Mouse (Mus musculus): ENCODE results near the gene Grk6. TPM values are rescaled to one million over a fixed set of nuclear protein-coding genes. Genes with fewer than 3 reads are reported as not detected.

Gene Grk6
- polyA plus RNA-seq, 1 experiment from 2014 or later, result 59.6 TPM

DNA sequence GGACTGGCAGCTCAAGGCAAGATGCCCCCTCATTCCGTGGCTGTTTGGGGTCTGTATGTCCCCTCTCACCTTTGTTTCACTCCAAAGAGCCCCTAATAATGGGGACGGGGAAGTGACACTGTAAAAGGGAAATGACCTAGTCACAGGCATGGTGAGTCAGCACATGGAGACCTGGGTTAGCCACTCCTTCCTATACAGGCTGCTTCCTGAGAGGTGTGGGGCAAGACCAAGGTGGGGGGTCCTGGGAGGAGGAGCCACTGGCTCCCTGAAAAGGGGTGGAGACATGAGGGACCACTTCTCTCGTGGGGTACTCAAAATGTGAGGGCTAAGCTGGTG lies 65.4 kb downstream of the Grk6 start:
- no peaks in the 10 kb centered on the region for H3K9me3 ChIP-seq (ENCODE audit: control insufficient read depth, low read length)
- WGBS, result 38% methylated on average over 3 of the region's 3 CpGs
- no peaks in the 10 kb centered on the region for H3K27me3 ChIP-seq (ENCODE audit: control insufficient read depth, insufficient read depth, low read length)
- H3K4me3 ChIP-seq (ENCODE audit: low read depth, low read length), result 0 out of 2 replicates have a peak overlapping the region, but pooled peaks have one; percentile 8
- peak overlapping the region; percentile 60 for H3K27ac ChIP-seq (ENCODE audit: low read depth, low read length)
- no peak overlapping the region for H3K9ac ChIP-seq (ENCODE audit: low read length)
- ATAC-seq (ENCODE audit: insufficient read depth, low FRiP score, low TSS enrichment) (no peak), DNase-seq (ENCODE audit: low spot score) (no peak)
- H3K4me2 ChIP-seq (ENCODE audit: low read depth), result peak overlapping the region; percentile 12; the same call in 1 of the 2 replicates
- H3K4me1 ChIP-seq (ENCODE audit: control insufficient read depth, insufficient read depth, low read length), result peaks cover 28% of the 10 kb centered on the region
- peaks cover 18% of the 10 kb centered on the region for H3K36me3 ChIP-seq (ENCODE audit: control insufficient read depth, insufficient read depth, low read length)

Small RNA genes lying within 50 kb of the gene (microRNA-seq; reads per million reads assigned to microRNA genes)
- gene Mir6943 (0.78 reads per million), gene Mir6944 (65.1 reads per million, percentile 43 among the genes with 10 or more reads in this experiment), gene Mir6945 (1.0 reads per million)

Other genes with a start within 250 kb of the Grk6 start
- 68.2 and 69.8 TPM in 2 replicates for gene Nsd1, start 235.3 kb upstream of the Grk6 start, polyA plus RNA-seq (2014; fragmentation: Nextera tagmentation; extraction: Ambion mirVana)
- gene Prelid1, start 124.6 kb upstream of the Grk6 start, polyA plus RNA-seq (2014; fragmentation: Nextera tagmentation; extraction: Ambion mirVana), result 406 and 417 TPM in 2 replicates
- gene Rab24, start 123.1 kb upstream of the Grk6 start, polyA plus RNA-seq (2014; fragmentation: Nextera tagmentation; extraction: Ambion mirVana), result 89.7 and 90.6 TPM in 2 replicates
- gene Mxd3, start 115.2 kb upstream of the Grk6 start, polyA plus RNA-seq (2014; fragmentation: Nextera tagmentation; extraction: Ambion mirVana), result 29.5 and 31.6 TPM in 2 replicates
- 82.1 and 94.8 TPM in 2 replicates for gene Lman2, start 82.3 kb upstream of the Grk6 start, polyA plus RNA-seq (2014; fragmentation: Nextera tagmentation; extraction: Ambion mirVana)
- gene Rgs14, start 75.3 kb upstream of the Grk6 start, polyA plus RNA-seq (2014; fragmentation: Nextera tagmentation; extraction: Ambion mirVana), result 0.59 and 0.97 TPM in 2 replicates
- 0.13 TPM in 1 of 2 replicates, not detected in the other for gene Slc34a1, start 46.9 kb upstream of the Grk6 start, polyA plus RNA-seq (2014; fragmentation: Nextera tagmentation; extraction: Ambion mirVana)
- not detected in 2 replicates for gene Pfn3, start 29.8 kb upstream of the Grk6 start, polyA plus RNA-seq (2014; fragmentation: Nextera tagmentation; extraction: Ambion mirVana)
- not detected in 2 replicates for gene F12, start 18.3 kb upstream of the Grk6 start, polyA plus RNA-seq (2014; fragmentation: Nextera tagmentation; extraction: Ambion mirVana)
- 2.2 and 2.6 TPM in 2 replicates for gene Prr7, start 19.2 kb downstream of the Grk6 start, polyA plus RNA-seq (2014; fragmentation: Nextera tagmentation; extraction: Ambion mirVana)
- gene Dbn1, start 43.0 kb downstream of the Grk6 start, polyA plus RNA-seq (2014; fragmentation: Nextera tagmentation; extraction: Ambion mirVana), result 362 and 372 TPM in 2 replicates
- 165 and 172 TPM in 2 replicates for gene Pdlim7, start 68.6 kb downstream of the Grk6 start, polyA plus RNA-seq (2014; fragmentation: Nextera tagmentation; extraction: Ambion mirVana)
- 2.6 and 2.7 TPM in 2 replicates for gene Dok3, start 84.2 kb downstream of the Grk6 start, polyA plus RNA-seq (2014; fragmentation: Nextera tagmentation; extraction: Ambion mirVana)
- gene Ddx41, start 91.6 kb downstream of the Grk6 start, polyA plus RNA-seq (2014; fragmentation: Nextera tagmentation; extraction: Ambion mirVana), result 74.5 and 76.3 TPM in 2 replicates
- 44.6 and 51.0 TPM in 2 replicates for gene Fam193b, start 126.0 kb downstream of the Grk6 start, polyA plus RNA-seq (2014; fragmentation: Nextera tagmentation; extraction: Ambion mirVana)
- 51.6 and 59.0 TPM in 2 replicates for gene Tmed9, start 128.7 kb downstream of the Grk6 start, polyA plus RNA-seq (2014; fragmentation: Nextera tagmentation; extraction: Ambion mirVana)
- 21.7 and 22.0 TPM in 2 replicates for gene B4galt7, start 154.8 kb downstream of the Grk6 start, polyA plus RNA-seq (2014; fragmentation: Nextera tagmentation; extraction: Ambion mirVana)
- 68.0 and 69.2 TPM in 2 replicates for gene Caml, start 177.9 kb downstream of the Grk6 start, polyA plus RNA-seq (2014; fragmentation: Nextera tagmentation; extraction: Ambion mirVana)
- gene Ddx46, start 190.0 kb downstream of the Grk6 start, polyA plus RNA-seq (2014; fragmentation: Nextera tagmentation; extraction: Ambion mirVana), result 52.9 and 53.4 TPM in 2 replicates
- 73.8 and 77.8 TPM in 2 replicates for gene B230219D22Rik, start 248.1 kb downstream of the Grk6 start, polyA plus RNA-seq (2014; fragmentation: Nextera tagmentation; extraction: Ambion mirVana)